Mouse (Mus musculus) ES-Bruce4 (cell line): ENCODE results near the gene Ctbp2. TPM values are rescaled to one million over a fixed set of nuclear protein-coding genes. Genes with fewer than 3 reads are reported as not detected.

Experiments
- H3K27ac ChIP-seq: 2 replicates; pipeline ENCODE4 v1.5.1; 2012; ENCODE audit warnings: low read length, inconsistent platforms; ENCODE audit not compliant: insufficient read depth
- H3K27me3 ChIP-seq: 2 replicates; pipeline ENCODE4 v1.6.1; 2012; ENCODE audit warnings: mild to moderate bottlenecking, low read length, inconsistent platforms; ENCODE audit not compliant: control insufficient read depth, poor library complexity, insufficient read depth, severe bottlenecking
- H3K36me3 ChIP-seq: 2 replicates; pipeline ENCODE4 v1.6.1; 2012; ENCODE audit warnings: inconsistent platforms, mild to moderate bottlenecking, low read length, moderate library complexity; ENCODE audit not compliant: control insufficient read depth, poor library complexity, insufficient read depth, severe bottlenecking
- H3K4me1 ChIP-seq: one replicate; pipeline ENCODE4 v1.8.1; 2011; ENCODE audit warnings: low read length; ENCODE audit not compliant: control insufficient read depth, insufficient read depth
- H3K4me3 ChIP-seq: 2 replicates; pipeline ENCODE4 v1.5.1; 2011; ENCODE audit warnings: low read depth, mild to moderate bottlenecking, low read length
- H3K9ac ChIP-seq: 2 replicates; pipeline ENCODE4 v1.6.1; 2012; ENCODE audit warnings: low read depth, mild to moderate bottlenecking, inconsistent platforms; ENCODE audit not compliant: poor library complexity, severe bottlenecking
- H3K9me3 ChIP-seq: replicated peaks from 2 replicates; pipeline ENCODE4 v1.6.1; 2012; ENCODE audit warnings: mild to moderate bottlenecking, low read length, inconsistent platforms; ENCODE audit not compliant: control insufficient read depth, poor library complexity, insufficient read depth, severe bottlenecking
- CTCF ChIP-seq: IDR thresholded peaks from one replicate; pipeline ENCODE4 v1.8.1; 2011; ENCODE audit warnings: low read depth, low read length
- EP300 ChIP-seq: IDR thresholded peaks from 2 replicates; pipeline ENCODE4 v1.6.1; 2011; ENCODE audit warnings: low read depth, low read length; ENCODE audit not compliant: insufficient read depth
- POLR2A ChIP-seq: IDR thresholded peaks from one replicate; pipeline ENCODE4 v1.8.1; 2011; ENCODE audit warnings: low read length; ENCODE audit not compliant: insufficient read depth
- polyA plus RNA-seq: library from polyadenylated mRNA; stranded (reverse); fragments of >200 nt; gene quantifications from 2 replicates; pipeline ENCODE4 v1.2.4, GENCODE M21; 2011; ENCODE audit warnings: low read depth; ENCODE audit not compliant: missing spikeins, insufficient read depth, insufficient read length

Gene Ctbp2
- polyA plus RNA-seq, 1 experiment, result 218 TPM

GRCm38 (mm10) chr7:132965707-132966106 is 158.4 kb downstream of the Ctbp2 start:
- TF ChIP-seq CTCF, result no peak
- TF ChIP-seq POLR2A, result no peak
- TF ChIP-seq EP300, result no peak
- H3K9me3 ChIP-seq, result no peaks in the 10 kb centered on the region
- no peak overlapping the region for H3K27ac ChIP-seq
- no peaks in the 10 kb centered on the region for H3K27me3 ChIP-seq
- H3K9ac ChIP-seq, result no peak overlapping the region
- H3K4me3 ChIP-seq, result no peak overlapping the region
- H3K4me1 ChIP-seq, result no peaks in the 10 kb centered on the region
- H3K36me3 ChIP-seq, result no peaks in the 10 kb centered on the region; the same call in 1 of the 2 replicates

GRCm38 (mm10) chr7:132964395-132964794 is 159.8 kb downstream of the Ctbp2 start:
- Histone ChIP-seq H3K4me3 (no peak overlapping the region), H3K27me3 (no peaks in the 10 kb centered on the region), H3K36me3 (no peaks in the 10 kb centered on the region; the same call in 1 of the 2 replicates), H3K4me1 (no peaks in the 10 kb centered on the region), H3K9ac (no peak overlapping the region), H3K9me3 (no peaks in the 10 kb centered on the region), H3K27ac (no peak overlapping the region)
- TF ChIP-seq EP300 (no peak), CTCF (no peak), POLR2A (no peak)

- Histone ChIP-seq H3K9me3 (no peaks in the 10 kb centered on the region), H3K27ac (no peak overlapping the region), H3K27me3 (no peaks in the 10 kb centered on the region), H3K4me3 (no peak overlapping the region), H3K4me1 (no peaks in the 10 kb centered on the region), H3K9ac (no peak overlapping the region), H3K36me3 (no peaks in the 10 kb centered on the region; the same call in 1 of the 2 replicates)
- TF ChIP-seq POLR2A, result no peak
- TF ChIP-seq EP300, result no peak
Observed at GRCm38 (mm10) chr7:132950613-132951012, 173.5 kb downstream of the Ctbp2 start.

- H3K4me3 ChIP-seq, result no peak overlapping the region
- no peak overlapping the region for H3K9ac ChIP-seq
- H3K27me3 ChIP-seq, result no peaks in the 10 kb centered on the region
- no peaks in the 10 kb centered on the region for H3K9me3 ChIP-seq
- no peak overlapping the region for H3K27ac ChIP-seq
- no peaks in the 10 kb centered on the region for H3K4me1 ChIP-seq
- no peaks in the 10 kb centered on the region; the same call in 1 of the 2 replicates for H3K36me3 ChIP-seq
- no peak for TF ChIP-seq POLR2A
- TF ChIP-seq EP300, result no peak
- no peak for TF ChIP-seq CTCF
Observed at GRCm38 (mm10) chr7:132949968-132950367, 174.2 kb downstream of the Ctbp2 start.

GRCm38 (mm10) chr7:132940569-132940968 is 183.6 kb downstream of the Ctbp2 start:
- Histone ChIP-seq H3K36me3 (no peaks in the 10 kb centered on the region), H3K4me3 (no peak overlapping the region), H3K9ac (no peak overlapping the region), H3K27ac (no peak overlapping the region), H3K27me3 (no peaks in the 10 kb centered on the region), H3K4me1 (no peaks in the 10 kb centered on the region), H3K9me3 (no peaks in the 10 kb centered on the region)
- TF ChIP-seq CTCF (no peak), POLR2A (no peak)

- Histone ChIP-seq H3K36me3 (no peaks in the 10 kb centered on the region), H3K9me3 (no peaks in the 10 kb centered on the region), H3K9ac (no peak overlapping the region), H3K4me3 (no peak overlapping the region), H3K27me3 (no peaks in the 10 kb centered on the region), H3K4me1 (no peaks in the 10 kb centered on the region), H3K27ac (no peak overlapping the region)
- TF ChIP-seq CTCF, result no peak
- TF ChIP-seq EP300, result no peak
- TF ChIP-seq POLR2A, result no peak
Observed at GRCm38 (mm10) chr7:132939118-132939517, 185.0 kb downstream of the Ctbp2 start.

Other genes starting within 250 kb of the Ctbp2 start
- gene Zranb1, start 193.2 kb downstream of the Ctbp2 start, polyA plus RNA-seq, result 28.9 and 29.9 TPM in 2 replicates
- gene Fgfr2, start 1.0 kb downstream of the Ctbp2 start, polyA plus RNA-seq, result 31.6 and 34.8 TPM in 2 replicates